7 mouse cellular contexts compared by ENCODE assay signal in the genomic region with DNA sequence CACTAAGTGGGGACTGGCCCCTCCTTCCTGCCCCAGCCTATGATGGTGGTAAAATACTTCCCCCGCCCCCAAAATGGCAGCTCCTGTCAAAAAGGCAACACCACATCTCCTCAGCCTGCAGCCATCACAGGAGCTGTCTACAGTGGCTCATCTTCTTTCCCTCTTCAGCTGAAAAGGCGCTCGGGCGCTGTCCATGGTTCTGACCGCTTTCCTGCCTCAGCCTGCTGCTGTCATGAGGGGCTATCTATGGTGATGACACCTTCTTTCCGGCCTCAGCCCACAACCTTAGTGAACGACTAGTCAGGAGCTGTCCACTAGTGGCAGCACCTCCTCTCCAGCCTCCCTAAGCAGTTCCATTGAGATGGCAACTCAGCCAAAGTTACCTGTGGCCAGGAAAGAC. TPM values are rescaled to one million over a fixed set of nuclear protein-coding genes. Genes with fewer than 3 reads are reported as not detected.
A peak's percentile ranks its signal among the peaks of the same experiment; 100 is the strongest.
DNase-seq lines count a peak whose midpoint lies in the region; ATAC-seq and TF ChIP-seq lines count a peak whose summit lies in the region.

No protein-coding gene starts in this region.

- H3K27me3 ChIP-seq in midbrain, embryonic 11.5 days (ENCODE audit: control insufficient read depth, insufficient read depth, low read length), result no peaks in the 10 kb centered on the region
- H3K27me3 ChIP-seq in midbrain, embryonic 13.5 days, result no peaks in the 10 kb centered on the region
- H3K27me3 ChIP-seq in myocyte (ENCODE audit: control insufficient read depth, insufficient read depth, insufficient read length), result no peaks in the 10 kb centered on the region

- no peak overlapping the region for H3K4me2 ChIP-seq in midbrain, embryonic 11.5 days
- H3K4me2 ChIP-seq in midbrain, embryonic 13.5 days (replicated peaks), result no peak overlapping the region
- H3K4me2 ChIP-seq in myocyte (ENCODE audit: low read depth), result no peak overlapping the region

- no peaks in the 10 kb centered on the region for H3K4me1 ChIP-seq in midbrain, embryonic 11.5 days (ENCODE audit: control insufficient read depth, insufficient read depth, low read length)
- H3K4me1 ChIP-seq in midbrain, embryonic 13.5 days (replicated peaks), result no peaks in the 10 kb centered on the region

- H3K79me2 ChIP-seq in myocyte (ENCODE audit: control insufficient read depth, insufficient read depth), result no peaks in the 10 kb centered on the region

- H3K9me3 ChIP-seq in midbrain, embryonic 11.5 days (ENCODE audit: control insufficient read depth, low read length), result no peaks in the 10 kb centered on the region
- H3K9me3 ChIP-seq in midbrain, embryonic 13.5 days, result no peaks in the 10 kb centered on the region

- ATAC-seq in midbrain, embryonic 11.5 days (ENCODE audit: low FRiP score), result no peak
- no peak for ATAC-seq in midbrain, embryonic 13.5 days
- ATAC-seq in hematopoietic stem cell, adult 5-6 weeks (replicated peaks in 1 of 2; ENCODE audit: insufficient read depth in 1 of 2, low FRiP score in 2 of 2, low TSS enrichment in 1 of 2, low read depth in 1 of 2, poor library complexity in 2 of 2, severe bottlenecking in 2 of 2), result peak; percentile 53 to 59; a peak in 1 of 4 replicates
- no peak for ATAC-seq in monocyte, adult 5-6 weeks (replicated peaks; ENCODE audit: insufficient number of reproducible peaks, low FRiP score, low TSS enrichment, poor library complexity, severe bottlenecking)

- no peak for TF ChIP-seq POLR2A in myocyte (IDR thresholded peaks at IDR 0.05; ENCODE audit: insufficient read length, low read depth)

- no peak overlapping the region for H3K4me3 ChIP-seq in midbrain, embryonic 11.5 days (ENCODE audit: low read depth, low read length)
- no peak overlapping the region for H3K4me3 ChIP-seq in midbrain, embryonic 13.5 days (replicated peaks)
- H3K4me3 ChIP-seq in myocyte, result no peak overlapping the region

- DNase-seq in midbrain, embryonic 11.5 days (ENCODE audit: low spot score, missing footprints), result peak; percentile 91
- DNase-seq in adrenal gland, adult 2 months, result peak; percentile 13
- DNase-seq in left cerebral cortex, adult 8-10 months (ENCODE audit: low spot score in 2 of 2), result no peak

- no peak overlapping the region for H3K27ac ChIP-seq in midbrain, embryonic 11.5 days (ENCODE audit: low read depth, low read length)
- no peak overlapping the region for H3K27ac ChIP-seq in midbrain, embryonic 13.5 days

- no peaks in the 10 kb centered on the region for H3K36me3 ChIP-seq in midbrain, embryonic 11.5 days (ENCODE audit: control insufficient read depth, insufficient read depth, low read length)
- no peaks in the 10 kb centered on the region for H3K36me3 ChIP-seq in midbrain, embryonic 13.5 days
- no peaks in the 10 kb centered on the region for H3K36me3 ChIP-seq in myocyte (ENCODE audit: control insufficient read depth, insufficient read depth)

- H3K9ac ChIP-seq in midbrain, embryonic 11.5 days (ENCODE audit: low read length), result no peak overlapping the region
- H3K9ac ChIP-seq in midbrain, embryonic 13.5 days (replicated peaks), result no peak overlapping the region

- no peak overlapping the region for H3ac ChIP-seq in myocyte (ENCODE audit: control insufficient read depth, insufficient read length)

- 33% methylated on average over 7 of the region's 7 CpGs for WGBS in midbrain, embryonic 11.5 days
- 23% methylated on average over 7 of the region's 7 CpGs for WGBS in midbrain, embryonic 13.5 days

TF ChIP-seq in myocyte, 11 proteins besides CTCF, POLR2A, EP300 and RAD21:
- TF ChIP-seq REST (IDR thresholded peaks at IDR 0.05; ENCODE audit: insufficient read depth, insufficient read length), result peak; percentile 92
- no peak for TF ChIP-seq CEBPB (IDR thresholded peaks at IDR 0.05; ENCODE audit: insufficient read depth, poor library complexity, severe bottlenecking)

RNA-seq across cellular contexts. Expression of gene Saxo2, which starts 23.0 kb away (rescaled TPM):
- polyA plus RNA-seq in midbrain, embryonic 11.5 days (2014; fragmentation: Nextera tagmentation; extraction: Ambion mirVana), result 5.8 and 8.2 TPM in 2 replicates
- polyA plus RNA-seq in midbrain, embryonic 13.5 days (2015; fragmentation: Nextera tagmentation; extraction: Ambion mirVana), result 18.2 and 19.6 TPM in 2 replicates
- 1 to 10 TPM; 1.1 to 3.0 TPM for total RNA-seq in adrenal gland, adult 2 months (2021)
- polyA plus RNA-seq in adrenal gland, adult 2 months (2012; rRNA removed), result 0.87 and 2.2 TPM in 2 replicates
- 0.55 and 0.81 TPM in 2 replicates for total RNA-seq in hematopoietic stem cell, adult 5-6 weeks (2017)
- 2.4 TPM for polyA plus RNA-seq in myocyte (2012; fragmentation: generic; extraction: Trizol)
- total RNA-seq in left cerebral cortex, adult 8-10 months (2022), result 10 to 100 TPM in 1 of 4 experiments, 1 to 10 TPM in 3; 5.5 to 10.0 (median 8.8) TPM
- not detected in 3 replicates for total RNA-seq in monocyte, adult 5-6 weeks (2017)

RNA-seq across cellular contexts. Expression of gene Efl1, which starts 23.1 kb away (rescaled TPM):
- 18.9 and 20.8 TPM in 2 replicates for polyA plus RNA-seq in midbrain, embryonic 11.5 days (2014; fragmentation: Nextera tagmentation; extraction: Ambion mirVana)
- polyA plus RNA-seq in midbrain, embryonic 13.5 days (2015; fragmentation: Nextera tagmentation; extraction: Ambion mirVana), result 20.1 and 21.0 TPM in 2 replicates
- 10 to 100 TPM; 16.4 to 19.9 TPM for total RNA-seq in adrenal gland, adult 2 months (2021)
- 0.79 and 1.2 TPM in 2 replicates for polyA plus RNA-seq in adrenal gland, adult 2 months (2012; rRNA removed)
- 23.8 and 34.4 TPM in 2 replicates for total RNA-seq in hematopoietic stem cell, adult 5-6 weeks (2017)
- polyA plus RNA-seq in myocyte (2012; fragmentation: generic; extraction: Trizol), result 8.2 TPM
- 10 to 100 TPM; 15.2 to 17.5 (median 15.9) TPM for total RNA-seq in left cerebral cortex, adult 8-10 months (2022)
- 20.5 to 31.3 TPM (median 28.3 TPM) in 3 replicates for total RNA-seq in monocyte, adult 5-6 weeks (2017)

Comparison
In these comparisons a context has a peak if more than half of its experiments do, and no peak if none do; other contexts are left out.
1. ATAC-seq: peak in hematopoietic stem cell, adult 5-6 weeks (2 of 2); none in midbrain, embryonic 11.5 days (single experiment), midbrain, embryonic 13.5 days (single experiment) and monocyte, adult 5-6 weeks (single experiment).
2. DNase-seq: peak in midbrain, embryonic 11.5 days (single experiment) and adrenal gland, adult 2 months (single experiment); none in left cerebral cortex, adult 8-10 months (0 of 2).